ENCODE assay signal across 11 mouse cellular contexts in genomic region chr5:142340205-142341025, GRCm38 (mm10).
A peak's percentile ranks its signal among the peaks of the same experiment; 100 is the strongest.
DNase-seq lines count a peak whose midpoint lies in the region; ATAC-seq and TF ChIP-seq lines count a peak whose summit lies in the region.
"Had no signal": no experiment of that assay in that cellular context is flagged by ENCODE, and none has a peak within 500 bp of the region (broad histone marks: within the 10 kb centered on the region; RNA-seq: fewer than 3 reads in every experiment).

No protein-coding gene starts in this region.

- ATAC-seq in kidney, postnatal 0 days (replicated peaks; ENCODE audit: low FRiP score, low read depth) = no peak
- peak; percentile 51 for ATAC-seq in lung, embryonic 16.5 days (ENCODE audit: low read depth)
- ATAC-seq in erythroid progenitor cell, adult 5-6 weeks (replicated peaks; ENCODE audit: low FRiP score, poor library complexity, severe bottlenecking) = no peak

- TF ChIP-seq CTCF in kidney, postnatal 0 days (IDR thresholded peaks at IDR 0.05; ENCODE audit: low read depth) = no peak
- TF ChIP-seq CTCF in kidney, adult 2 months (conservative IDR thresholded peaks at IDR 0.05; ENCODE audit: insufficient read depth, insufficient read length, low read depth, low read length) = no peak

- 46% methylated on average over 14 of the region's 14 CpGs for WGBS in kidney, postnatal 0 days
- 60% methylated on average over 14 of the region's 14 CpGs for WGBS in kidney, adult 2 months
- WGBS in lung, embryonic 16.5 days = 35% methylated on average over 14 of the region's 14 CpGs

- H3K27ac ChIP-seq in kidney, postnatal 0 days = no peak overlapping the region
- no peak overlapping the region for H3K27ac ChIP-seq in kidney, adult 2 months (ENCODE audit: insufficient read depth, low read depth, low read length)
- no peak overlapping the region for H3K27ac ChIP-seq in lung, embryonic 16.5 days (ENCODE audit: low read length)
- H3K27ac ChIP-seq: hindbrain, embryonic 13.5 days; neural tube, embryonic 15.5 days had no signal

- peak; percentile 50 to 79 for DNase-seq in adrenal gland, adult (ENCODE audit: inconsistent age in 2 of 2, low spot score in 1 of 2)
- no peak for DNase-seq in adrenal gland, adult 18-20 months (ENCODE audit: low spot score in 2 of 2)
- peak; percentile 7 for DNase-seq in kidney, postnatal 0 days (ENCODE audit: low spot score)
- DNase-seq in kidney, adult 2 months = no peak
- peak; percentile 43 for DNase-seq in brain, adult 2 months (ENCODE audit: low read depth, low spot score)
- DNase-seq in neural tube, embryonic 10.5 days (ENCODE audit: extremely low spot score, low spot score) = no peak

- TF ChIP-seq POLR2A in kidney, adult 2 months (IDR thresholded peaks at IDR 0.05; ENCODE audit: low read depth, low read length) = no peak

- H3K36me3 ChIP-seq in kidney, postnatal 0 days (ENCODE audit: insufficient read depth, low read length) = no peaks in the 10 kb centered on the region
- no peaks in the 10 kb centered on the region for H3K36me3 ChIP-seq in kidney, adult 2 months (ENCODE audit: control insufficient read depth, insufficient read depth, low read length)
- H3K36me3 ChIP-seq in lung, embryonic 16.5 days (ENCODE audit: control insufficient read depth, insufficient read depth, low read length) = no peaks in the 10 kb centered on the region
- H3K36me3 ChIP-seq: hindbrain, embryonic 13.5 days; neural tube, embryonic 15.5 days had no signal

- no peaks in the 10 kb centered on the region for H3K27me3 ChIP-seq in kidney, postnatal 0 days (ENCODE audit: insufficient read depth, low read length)
- H3K27me3 ChIP-seq in kidney, adult 2 months (replicated peaks; ENCODE audit: control insufficient read depth, insufficient read depth, low read length) = no peaks in the 10 kb centered on the region
- H3K27me3 ChIP-seq in lung, embryonic 16.5 days (ENCODE audit: control insufficient read depth, insufficient read depth, low read depth, low read length) = no peaks in the 10 kb centered on the region
- H3K27me3 ChIP-seq: hindbrain, embryonic 13.5 days; neural tube, embryonic 15.5 days had no signal

- H3K9ac ChIP-seq in kidney, postnatal 0 days (ENCODE audit: low read depth, low read length) = no peak overlapping the region
- H3K9ac ChIP-seq in lung, embryonic 16.5 days (ENCODE audit: low read length) = no peak overlapping the region
- H3K9ac ChIP-seq: hindbrain, embryonic 13.5 days; neural tube, embryonic 15.5 days had no signal

- no peaks in the 10 kb centered on the region for H3K9me3 ChIP-seq in kidney, postnatal 0 days (replicated peaks; ENCODE audit: low read length)
- no peaks in the 10 kb centered on the region for H3K9me3 ChIP-seq in lung, embryonic 16.5 days (ENCODE audit: control insufficient read depth, low read length)
- H3K9me3 ChIP-seq: hindbrain, embryonic 13.5 days; neural tube, embryonic 15.5 days had no signal

- H3K4me2 ChIP-seq in kidney, postnatal 0 days (ENCODE audit: low read length) = no peak overlapping the region
- no peak overlapping the region for H3K4me2 ChIP-seq in lung, embryonic 16.5 days (ENCODE audit: low read depth, low read length)
- H3K4me2 ChIP-seq: hindbrain, embryonic 13.5 days; neural tube, embryonic 15.5 days had no signal

- no peak overlapping the region for H3K4me3 ChIP-seq in kidney, postnatal 0 days (replicated peaks; ENCODE audit: low read depth, low read length)
- no peak overlapping the region for H3K4me3 ChIP-seq in kidney, adult 2 months (ENCODE audit: insufficient read depth, low read depth, low read length)
- H3K4me3 ChIP-seq in lung, embryonic 16.5 days (ENCODE audit: low read length) = no peak overlapping the region
- H3K4me3 ChIP-seq: hindbrain, embryonic 13.5 days; megakaryocyte, embryonic 14.5 days; neural tube, embryonic 15.5 days had no signal

- no peaks in the 10 kb centered on the region for H3K4me1 ChIP-seq in kidney, postnatal 0 days (replicated peaks; ENCODE audit: insufficient read depth, low read length)
- H3K4me1 ChIP-seq in kidney, adult 2 months (ENCODE audit: control insufficient read depth, insufficient read depth, low read length) = no peaks in the 10 kb centered on the region
- peaks cover 4% of the 10 kb centered on the region for H3K4me1 ChIP-seq in lung, embryonic 16.5 days (replicated peaks; ENCODE audit: control insufficient read depth, insufficient read depth, low read length)
- H3K4me1 ChIP-seq: hindbrain, embryonic 13.5 days had no signal

Comparison
In these comparisons a context has a peak if more than half of its experiments do, and no peak if none do; other contexts are left out.
1. DNase-seq: peak in adrenal gland, adult (2 of 2), kidney, postnatal 0 days (single experiment) and brain, adult 2 months (single experiment); none in adrenal gland, adult 18-20 months (0 of 2), kidney, adult 2 months (single experiment) and neural tube, embryonic 10.5 days (single experiment).